Mouse (Mus musculus) liver, postnatal 0 days (tissue): ENCODE results near the gene Mcat.

ENCODE experiments used
- CTCF ChIP-seq: sonication (generic); IDR thresholded peaks from 2 replicates; pipeline ENCODE4 v1.5.1; 2016; ENCODE audit warnings: antibody characterized with exemption, low read depth
- EP300 ChIP-seq: IDR thresholded peaks from 2 replicates; pipeline ENCODE4 v1.6.1; 2016; ENCODE audit warnings: antibody characterized with exemption, low read depth, mild to moderate bottlenecking

DNA sequence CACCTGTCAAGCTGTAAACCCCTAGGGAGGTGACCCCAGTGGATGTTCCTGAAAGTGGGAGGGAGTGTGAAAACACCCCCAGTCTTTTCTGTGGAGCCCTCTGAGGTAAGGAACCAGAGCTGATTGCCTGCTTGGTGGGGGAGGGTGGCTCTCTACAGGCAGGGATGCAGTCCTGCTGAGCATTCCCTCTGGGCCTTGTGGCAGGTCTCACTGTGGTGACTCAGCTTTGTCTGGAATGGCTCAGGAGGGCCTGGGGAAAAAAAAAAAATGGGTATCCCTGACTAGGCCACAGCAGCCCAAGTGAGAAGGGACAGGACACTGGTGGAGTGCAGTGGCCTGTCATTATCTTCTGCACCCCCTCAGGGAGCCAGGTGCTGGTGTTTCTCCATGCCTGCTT lies 29.6 kb upstream of the Mcat start:
- TF ChIP-seq CTCF (no peak), EP300 (no peak)
